Mouse (Mus musculus) intestine, postnatal 0 days (tissue): ENCODE measurements around the gene Mettl26. TPM values are rescaled to one million over a fixed set of nuclear protein-coding genes. Genes with fewer than 3 reads are reported as not detected.

ENCODE experiments used
- ATAC-seq: fragments of 200-750 bp; cut with Nextera tagmentation; 2 replicates; pipeline ENCODE4 v1.8.0; 2017; ENCODE audit warnings: mild to moderate bottlenecking, moderate TSS enrichment, moderate library complexity
- H3K27ac ChIP-seq: fragments of 300-500 bp; sonication (generic); 2 replicates; pipeline ENCODE4 v1.5.1; 2014; ENCODE audit warnings: mild to moderate bottlenecking, low read depth, low read length, moderate library complexity
- H3K27me3 ChIP-seq: fragments of 300-500 bp; sonication (generic); replicated peaks from 2 replicates; pipeline ENCODE4 v1.6.1; 2014; ENCODE audit warnings: low read length, mixed read lengths; ENCODE audit not compliant: control insufficient read depth, insufficient read depth
- H3K36me3 ChIP-seq: fragments of 300-500 bp; sonication (generic); 2 replicates; pipeline ENCODE4 v1.6.1; 2014; ENCODE audit warnings: mild to moderate bottlenecking, moderate library complexity; ENCODE audit not compliant: control insufficient read depth, insufficient read depth
- H3K4me1 ChIP-seq: fragments of 300-500 bp; sonication (generic); replicated peaks from 2 replicates; pipeline ENCODE4 v1.6.1; 2014; ENCODE audit warnings: antibody characterized with exemption, low read length, mixed read lengths; ENCODE audit not compliant: control insufficient read depth, insufficient read depth
- H3K4me2 ChIP-seq: fragments of 300-500 bp; sonication (generic); replicated peaks from 2 replicates; pipeline ENCODE4 v1.6.1; 2014; ENCODE audit warnings: low read depth, mild to moderate bottlenecking, moderate library complexity
- H3K4me3 ChIP-seq: fragments of 300-500 bp; sonication (generic); 2 replicates; pipeline ENCODE4 v1.5.1; 2014; ENCODE audit warnings: low read depth, low read length
- H3K9ac ChIP-seq: fragments of 300-500 bp; sonication (generic); 2 replicates; pipeline ENCODE4 v1.6.1; 2014; ENCODE audit warnings: mild to moderate bottlenecking, low read depth, low read length
- H3K9me3 ChIP-seq: fragments of 300-500 bp; sonication (generic); 2 replicates; pipeline ENCODE4 v1.6.1; 2016; ENCODE audit warnings: mixed run types; ENCODE audit not compliant: control insufficient read depth
- CTCF ChIP-seq: sonication (generic); IDR thresholded peaks from 2 replicates; pipeline ENCODE4 v1.5.1; 2016; ENCODE audit warnings: low read depth, mild to moderate bottlenecking, control low read depth, antibody characterized with exemption, moderate library complexity
- WGBS: fragments of 180-500 bp; shearing (Covaris S2); extraction: QIAGEN DNeasy Blood & Tissue Kit; methylation state at CpG from one replicate; pipeline ENCODE4 v1.1.7; 2014; 5-methylcytosine and 5-hydroxymethylcytosine counted together
- polyA plus RNA-seq: library from polyadenylated mRNA; unstranded; fragments of >200 nt; fragmentation: Nextera tagmentation; extraction: Ambion mirVana; gene quantifications from 2 replicates; pipeline ENCODE4 v1.2.1, GENCODE M21; 2015

Mettl26 gene
- polyA plus RNA-seq, 1 experiment from 2014 or later, result 46.6 TPM

- H3K9me3 ChIP-seq, result no peaks in the 10 kb centered on the region
- peak within 1 kb of the TSS; percentile 52 for H3K4me3 ChIP-seq
- peaks cover 32% of the 10 kb centered on the region for H3K36me3 ChIP-seq
- peak; percentile 70 for TF ChIP-seq CTCF
- H3K9ac ChIP-seq, result peak within 1 kb of the TSS; percentile 41
- no peaks in the 10 kb centered on the region for H3K27me3 ChIP-seq
- under 1% methylated on average over 32 of the region's 32 CpGs for WGBS
- ATAC-seq, result peak; percentile 41
- H3K27ac ChIP-seq, result peak within 1 kb of the TSS; percentile 69
- peak within 1 kb of the TSS; percentile 86 for H3K4me2 ChIP-seq
- H3K4me1 ChIP-seq, result peaks cover 18% of the 10 kb centered on the region
These were observed 45.9 kb upstream of the Mettl26 start, which contains the start of gene Jmjd8 for GRCm38 (mm10) chr17:25828712-25829557. Gene Jmjd8 (plus strand): TSS chr17:25828867.

- peak overlapping the region; percentile 69 for H3K27ac ChIP-seq
- WGBS, result 21% methylated on average over 8 of the region's 8 CpGs
- H3K9ac ChIP-seq, result peak overlapping the region; percentile 41
- no peaks in the 10 kb centered on the region for H3K9me3 ChIP-seq
- H3K4me2 ChIP-seq, result peak overlapping the region; percentile 86
- no peaks in the 10 kb centered on the region for H3K27me3 ChIP-seq
- H3K4me1 ChIP-seq, result peaks cover 12% of the 10 kb centered on the region
- ATAC-seq, result no peak
- peaks cover 32% of the 10 kb centered on the region for H3K36me3 ChIP-seq
- H3K4me3 ChIP-seq, result peak overlapping the region; percentile 52
- no peak for TF ChIP-seq CTCF
These were observed 45.3 kb upstream of the Mettl26 start for GRCm38 (mm10) chr17:25829558-25830017.

- no peak overlapping the region for H3K9ac ChIP-seq
These were observed 44.6 kb upstream of the Mettl26 start for GRCm38 (mm10) chr17:25830200-25830753.

GRCm38 (mm10) chr17:25830806-25831431 is 44.0 kb upstream of the Mettl26 start:
- Histone ChIP-seq H3K27ac (peak overlapping the region; percentile 50; the same call in 1 of the 2 replicates), H3K27me3 (no peaks in the 10 kb centered on the region), H3K4me3 (no peak overlapping the region), H3K36me3 (peaks cover 43% of the 10 kb centered on the region), H3K4me1 (peaks cover 9% of the 10 kb centered on the region; the same call in 1 of the 2 replicates), H3K9me3 (no peaks in the 10 kb centered on the region), H3K4me2 (peak overlapping the region; percentile 93), H3K9ac (no peak overlapping the region)
- TF ChIP-seq CTCF, result no peak
- ATAC-seq, result no peak
- 81% methylated on average over 14 of the region's 14 CpGs for WGBS

More at GRCm38 (mm10) chr17:25830200-25830753, 44.6 kb upstream of the Mettl26 start:
- Histone ChIP-seq H3K4me3 (no peak overlapping the region), H3K36me3 (peaks cover 37% of the 10 kb centered on the region), H3K4me2 (peak overlapping the region; percentile 86), H3K9me3 (no peaks in the 10 kb centered on the region), H3K27me3 (no peaks in the 10 kb centered on the region), H3K27ac (no peak overlapping the region), H3K4me1 (peaks cover 9% of the 10 kb centered on the region; the same call in 1 of the 2 replicates)
- ATAC-seq, result no peak
- no peak for TF ChIP-seq CTCF
- WGBS, result 71% methylated on average over 4 of the region's 4 CpGs

GRCm38 (mm10) chr17:25831451-25832281 is 43.2 kb upstream of the Mettl26 start:
- peak overlapping the region; percentile 76 for H3K4me3 ChIP-seq

More at GRCm38 (mm10) chr17:25831451-25832281, 43.2 kb upstream of the Mettl26 start:
- ATAC-seq, result no peak
- no peaks in the 10 kb centered on the region for H3K9me3 ChIP-seq
- no peaks in the 10 kb centered on the region for H3K27me3 ChIP-seq
- peaks cover 11% of the 10 kb centered on the region; the same call in 1 of the 2 replicates for H3K4me1 ChIP-seq
- H3K27ac ChIP-seq, result peak overlapping the region; percentile 98
- TF ChIP-seq CTCF, result no peak
- WGBS, result 32% methylated on average over 21 of the region's 21 CpGs
- peak overlapping the region; percentile 93 for H3K4me2 ChIP-seq
- H3K9ac ChIP-seq, result peak overlapping the region; percentile 78
- peaks cover 37% of the 10 kb centered on the region for H3K36me3 ChIP-seq
